Mouse (Mus musculus): ENCODE measurements around the gene Pou4f1. TPM values are rescaled to one million over a fixed set of nuclear protein-coding genes. Genes with fewer than 3 reads are reported as not detected.

Gene Pou4f1
- polyA plus RNA-seq, 1 experiment from 2014 or later = 99.6 TPM

- Histone ChIP-seq H3K4me2 (replicated peaks) (peak overlapping the region; percentile 77), H3K27me3 (peaks cover 81% of the 10 kb centered on the region), H3K27ac (replicated peaks) (peak overlapping the region; percentile 76), H3K36me3 (no peaks in the 10 kb centered on the region), H3K4me1 (peaks cover 29% of the 10 kb centered on the region), H3K4me3 (peak overlapping the region; percentile 63), H3K9me3 (no peaks in the 10 kb centered on the region), H3K9ac (replicated peaks) (peak overlapping the region; percentile 60; the same call in 1 of the 2 replicates)
- 1% methylated on average over 5 of the region's 5 CpGs for WGBS
- no peak for ATAC-seq (ENCODE audit: low FRiP score, low read depth)
Observed at GRCm38 (mm10) chr14:104464841-104465240, 3.0 kb downstream of the Pou4f1 start.

GRCm38 (mm10) chr14:104463631-104464250 lies 4.1 kb downstream of the Pou4f1 start:
- 3% methylated on average over 5 of the region's 5 CpGs for WGBS
- Histone ChIP-seq H3K27ac (replicated peaks) (0 out of 2 replicates have a peak overlapping the region, but pooled peaks have one; percentile 25), H3K4me3 (peak overlapping the region; percentile 25), H3K9me3 (no peaks in the 10 kb centered on the region), H3K27me3 (peaks cover 82% of the 10 kb centered on the region), H3K4me2 (replicated peaks) (peak overlapping the region; percentile 29), H3K36me3 (no peaks in the 10 kb centered on the region), H3K9ac (replicated peaks) (peak overlapping the region; percentile 11; the same call in 1 of the 2 replicates), H3K4me1 (peaks cover 29% of the 10 kb centered on the region)
- ATAC-seq (ENCODE audit: low FRiP score, low read depth) = no peak

- no peaks in the 10 kb centered on the region for H3K9me3 ChIP-seq
- H3K9ac ChIP-seq (replicated peaks) = no peak overlapping the region
- H3K4me2 ChIP-seq (replicated peaks) = peak overlapping the region; percentile 55; the same call in 1 of the 2 replicates
- no peaks in the 10 kb centered on the region for H3K36me3 ChIP-seq
- H3K27ac ChIP-seq (replicated peaks) = peak overlapping the region; percentile 39; the same call in 1 of the 2 replicates
- H3K4me3 ChIP-seq = no peak overlapping the region
- ATAC-seq (ENCODE audit: low FRiP score, low read depth) = no peak
- H3K27me3 ChIP-seq = peaks cover 77% of the 10 kb centered on the region
- 2% methylated on average over 10 of the region's 10 CpGs for WGBS
- peaks cover 20% of the 10 kb centered on the region for H3K4me1 ChIP-seq
Observed at GRCm38 (mm10) chr14:104461286-104462240, 6.2 kb downstream of the Pou4f1 start.

DNA sequence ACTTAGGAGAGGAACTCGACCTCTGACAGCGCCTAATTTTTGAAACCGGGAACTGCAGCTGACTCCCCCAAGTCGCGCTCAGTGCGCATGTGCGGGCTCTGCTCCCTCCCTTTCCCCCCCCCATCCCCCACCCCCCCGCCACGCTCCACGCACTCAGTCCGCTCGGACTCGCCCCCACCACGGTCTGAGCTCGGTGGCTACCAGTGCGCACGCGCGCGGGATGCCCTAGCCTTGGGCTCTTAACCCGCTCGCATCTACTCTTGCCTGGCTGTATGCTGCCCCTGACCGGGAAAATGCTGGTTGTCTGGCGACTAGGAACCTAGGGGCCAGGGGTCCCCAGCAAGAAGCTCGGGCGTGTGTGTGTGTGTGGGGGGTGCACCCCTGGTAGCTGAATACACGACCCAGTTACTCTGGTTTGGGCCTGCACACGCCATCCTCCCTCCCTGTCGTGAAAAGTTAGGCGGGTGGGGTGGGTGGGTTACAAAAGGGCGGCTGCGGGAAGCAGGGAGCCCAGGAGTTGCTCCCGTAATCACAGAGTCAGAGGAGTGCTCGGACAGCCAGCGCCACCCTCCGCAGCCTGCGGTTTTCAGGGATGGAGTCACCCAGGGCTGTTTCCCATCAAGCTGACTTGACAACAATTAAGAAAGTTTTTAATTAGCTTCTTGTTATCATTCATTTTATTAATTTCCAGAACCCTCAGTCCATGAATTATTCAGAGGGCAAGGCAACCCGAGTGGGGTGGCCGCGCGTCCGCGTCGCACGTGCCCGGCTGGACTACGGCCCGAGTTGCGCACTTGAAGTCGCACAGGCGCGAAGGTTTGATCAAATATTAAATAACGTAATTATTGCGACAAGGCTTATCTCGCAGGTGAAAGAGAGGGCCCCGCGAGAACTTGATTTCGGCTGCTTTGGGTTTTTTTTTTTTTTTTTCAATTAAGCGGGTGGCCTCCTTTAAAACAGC lies 7.2 kb downstream of the Pou4f1 start:
- WGBS = under 1% methylated on average over 58 of the region's 59 CpGs
- ATAC-seq (ENCODE audit: low FRiP score, low read depth) = peak; percentile 92
- H3K9me3 ChIP-seq = no peaks in the 10 kb centered on the region
- peak overlapping the region; percentile 35 for H3K4me3 ChIP-seq
- H3K4me1 ChIP-seq = peaks cover 15% of the 10 kb centered on the region
- H3K27me3 ChIP-seq = peaks cover 72% of the 10 kb centered on the region
- no peak overlapping the region; the same call in 1 of the 2 replicates for H3K9ac ChIP-seq (replicated peaks)
- peak overlapping the region; percentile 39; the same call in 1 of the 2 replicates for H3K27ac ChIP-seq (replicated peaks)
- H3K36me3 ChIP-seq = no peaks in the 10 kb centered on the region
- H3K4me2 ChIP-seq (replicated peaks) = peak overlapping the region; percentile 55

DNA sequence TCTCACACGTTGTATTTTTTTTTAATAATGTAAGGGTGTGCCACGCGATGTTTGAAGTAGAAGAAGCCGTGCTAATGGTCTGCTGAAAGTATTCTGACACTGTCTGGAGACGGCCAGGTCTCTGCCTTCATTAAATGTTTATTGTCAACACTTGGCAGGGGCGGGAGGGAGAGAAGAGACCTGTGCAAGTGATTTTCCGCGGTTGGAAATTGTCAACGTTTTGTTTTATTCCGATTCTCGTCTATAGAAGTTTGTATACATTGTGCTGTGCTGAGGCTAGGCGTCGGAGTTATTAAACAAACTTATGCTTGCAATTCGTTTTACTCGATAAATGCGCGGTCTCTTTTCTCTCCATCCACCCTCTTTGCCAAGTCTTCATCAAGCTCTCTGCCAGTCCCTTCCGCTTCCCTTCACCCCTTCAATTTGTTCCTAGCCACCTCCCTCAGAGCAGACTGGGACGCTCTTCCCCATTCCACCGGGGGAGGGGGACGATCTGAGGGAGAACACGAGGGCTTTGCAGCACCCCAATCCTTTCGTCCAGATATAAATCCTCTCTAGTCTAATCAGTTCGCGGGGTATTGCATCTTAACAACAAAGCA lies 8.2 kb downstream of the Pou4f1 start:
- 0 out of 2 replicates have a peak, but pooled peaks have one; percentile 23 for ATAC-seq (ENCODE audit: low FRiP score, low read depth)
- peaks cover 64% of the 10 kb centered on the region for H3K27me3 ChIP-seq
- H3K4me3 ChIP-seq = peak overlapping the region; percentile 27
- under 1% methylated on average over 25 of the region's 25 CpGs for WGBS
- H3K4me2 ChIP-seq (replicated peaks) = peak overlapping the region; percentile 55
- peaks cover 11% of the 10 kb centered on the region for H3K4me1 ChIP-seq
- H3K9ac ChIP-seq (replicated peaks) = no peak overlapping the region
- no peaks in the 10 kb centered on the region for H3K9me3 ChIP-seq
- H3K27ac ChIP-seq (replicated peaks) = peak overlapping the region; percentile 63
- H3K36me3 ChIP-seq = no peaks in the 10 kb centered on the region

DNA sequence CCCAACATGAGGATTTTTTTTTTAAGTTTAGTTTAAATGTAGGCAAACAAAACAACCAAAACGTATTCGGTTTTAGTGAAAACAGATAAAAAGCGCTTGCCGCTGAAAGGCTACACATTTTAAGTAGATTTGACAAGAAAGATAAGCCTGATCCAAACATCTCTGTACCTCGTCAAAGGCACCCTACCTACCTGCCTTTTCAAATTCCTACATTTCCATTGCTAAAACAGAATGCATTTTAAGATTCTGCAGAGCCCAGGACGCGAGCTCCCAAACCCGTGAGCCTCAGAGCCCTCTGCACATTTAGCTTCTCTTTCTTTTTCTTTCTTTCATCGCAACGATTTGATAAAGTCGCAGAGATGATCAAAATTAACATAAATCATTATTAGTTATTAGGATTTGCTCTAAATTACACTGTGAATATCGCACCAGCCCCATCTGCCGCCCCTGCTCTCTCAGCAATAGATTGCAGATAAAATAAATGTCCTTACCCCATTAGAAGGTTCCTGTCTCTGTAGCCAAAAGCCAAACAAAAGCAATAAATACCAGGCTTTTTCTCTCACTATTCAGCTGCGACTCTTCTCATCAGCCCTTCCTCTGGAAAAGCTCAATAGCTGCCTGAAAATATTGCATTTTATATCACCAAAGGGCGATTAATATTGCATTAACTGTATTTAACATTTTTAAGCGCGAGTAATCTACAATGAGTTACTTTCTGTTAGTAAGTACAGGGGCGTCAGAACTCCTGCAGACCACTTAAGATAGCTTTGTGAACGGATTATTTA lies 8.9 kb downstream of the Pou4f1 start:
- H3K4me2 ChIP-seq (replicated peaks) = peak overlapping the region; percentile 55
- no peaks in the 10 kb centered on the region for H3K9me3 ChIP-seq
- ATAC-seq (ENCODE audit: low FRiP score, low read depth) = no peak
- H3K4me3 ChIP-seq = peak overlapping the region; percentile 27
- H3K9ac ChIP-seq (replicated peaks) = 0 out of 2 replicates have a peak overlapping the region, but pooled peaks have one; percentile 20
- peaks cover 11% of the 10 kb centered on the region for H3K4me1 ChIP-seq
- peak overlapping the region; percentile 63 for H3K27ac ChIP-seq (replicated peaks)
- WGBS = under 1% methylated on average over 19 of the region's 19 CpGs
- H3K27me3 ChIP-seq = peaks cover 62% of the 10 kb centered on the region
- no peaks in the 10 kb centered on the region for H3K36me3 ChIP-seq

DNA sequence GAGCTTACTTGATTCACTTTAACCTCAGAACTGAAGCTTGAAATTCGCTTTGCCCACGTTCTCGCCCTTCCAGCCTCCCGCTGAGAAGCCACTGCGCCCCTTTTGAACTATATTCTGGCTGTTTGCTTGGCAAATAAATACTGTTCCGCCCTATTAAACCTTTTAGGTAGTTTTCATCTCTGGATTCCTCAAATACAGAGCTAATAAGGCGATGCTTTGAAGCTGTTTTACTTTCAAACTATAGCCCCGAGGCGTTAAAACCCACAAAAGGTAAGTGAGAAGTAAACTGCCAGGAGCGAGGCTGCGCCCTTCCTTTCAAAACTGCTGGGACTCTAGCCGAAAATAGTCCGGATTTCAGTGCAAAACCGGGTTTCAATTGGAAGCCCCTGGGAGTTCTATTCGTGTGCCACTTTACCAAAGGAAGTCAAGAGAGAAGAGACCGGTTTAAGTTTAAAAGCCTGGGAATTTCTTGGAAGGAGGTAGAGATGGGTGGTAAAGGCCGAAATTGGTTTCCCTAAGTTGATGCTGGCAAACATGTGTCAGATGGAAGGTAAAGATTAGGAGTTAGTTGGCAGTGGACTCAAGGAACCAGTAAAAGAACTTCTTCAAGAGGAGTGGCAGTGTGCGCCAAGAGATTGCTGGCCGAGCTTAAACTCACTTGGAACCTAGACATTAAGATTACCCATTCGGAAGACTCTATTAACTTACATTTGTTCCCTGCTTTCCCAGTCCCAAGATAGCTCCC lies 9.7 kb downstream of the Pou4f1 start:
- Histone ChIP-seq H3K27me3 (peaks cover 58% of the 10 kb centered on the region), H3K36me3 (no peaks in the 10 kb centered on the region), H3K4me1 (peaks cover 11% of the 10 kb centered on the region), H3K4me3 (peak overlapping the region; percentile 27), H3K9ac (replicated peaks) (0 out of 2 replicates have a peak overlapping the region, but pooled peaks have one; percentile 4), H3K27ac (replicated peaks) (peak overlapping the region; percentile 63), H3K4me2 (replicated peaks) (peak overlapping the region; percentile 30), H3K9me3 (no peaks in the 10 kb centered on the region)
- ATAC-seq (ENCODE audit: low FRiP score, low read depth) = no peak
- under 1% methylated on average over 20 of the region's 20 CpGs for WGBS

DNA sequence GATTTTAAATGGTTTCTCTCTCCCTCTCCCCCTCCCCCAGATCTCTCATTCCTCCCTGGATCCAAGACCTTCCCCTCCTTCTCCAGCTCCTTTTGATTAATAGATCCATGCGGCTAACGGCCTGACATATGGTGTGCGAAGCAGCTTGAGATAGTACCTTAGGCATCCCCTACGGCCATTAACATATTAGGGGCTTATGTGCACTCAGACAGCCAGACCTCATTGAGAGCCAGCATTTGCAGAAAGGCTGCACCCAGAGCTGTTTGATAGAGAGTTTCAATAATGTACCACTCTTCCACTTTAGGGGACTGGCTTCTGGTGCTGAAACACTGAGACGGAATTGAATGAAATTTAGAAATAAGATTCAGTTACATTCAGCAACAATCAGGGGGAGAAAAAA lies 10.8 kb downstream of the Pou4f1 start:
- Histone ChIP-seq H3K4me1 (peaks cover 11% of the 10 kb centered on the region), H3K9ac (replicated peaks) (no peak overlapping the region), H3K27me3 (peaks cover 62% of the 10 kb centered on the region), H3K4me3 (no peak overlapping the region), H3K36me3 (no peaks in the 10 kb centered on the region), H3K9me3 (no peaks in the 10 kb centered on the region), H3K4me2 (replicated peaks) (peak overlapping the region; percentile 13), H3K27ac (replicated peaks) (peak overlapping the region; percentile 63)
- WGBS = 2% methylated on average over 5 of the region's 5 CpGs
- peak; percentile 43; the same call in 1 of the 2 replicates for ATAC-seq (ENCODE audit: low FRiP score, low read depth)

GRCm38 (mm10) chr14:104453824-104454223 lies 14.0 kb downstream of the Pou4f1 start:
- no peaks in the 10 kb centered on the region for H3K9me3 ChIP-seq
- no peak overlapping the region for H3K4me2 ChIP-seq (replicated peaks)
- H3K4me3 ChIP-seq = no peak overlapping the region
- no peak for ATAC-seq (ENCODE audit: low FRiP score, low read depth)
- no peaks in the 10 kb centered on the region for H3K4me1 ChIP-seq
- WGBS = 15% methylated on average over 4 of the region's 4 CpGs
- no peaks in the 10 kb centered on the region for H3K36me3 ChIP-seq
- H3K27me3 ChIP-seq = peaks cover 49% of the 10 kb centered on the region
- H3K9ac ChIP-seq (replicated peaks) = no peak overlapping the region
- H3K27ac ChIP-seq (replicated peaks) = no peak overlapping the region

DNA sequence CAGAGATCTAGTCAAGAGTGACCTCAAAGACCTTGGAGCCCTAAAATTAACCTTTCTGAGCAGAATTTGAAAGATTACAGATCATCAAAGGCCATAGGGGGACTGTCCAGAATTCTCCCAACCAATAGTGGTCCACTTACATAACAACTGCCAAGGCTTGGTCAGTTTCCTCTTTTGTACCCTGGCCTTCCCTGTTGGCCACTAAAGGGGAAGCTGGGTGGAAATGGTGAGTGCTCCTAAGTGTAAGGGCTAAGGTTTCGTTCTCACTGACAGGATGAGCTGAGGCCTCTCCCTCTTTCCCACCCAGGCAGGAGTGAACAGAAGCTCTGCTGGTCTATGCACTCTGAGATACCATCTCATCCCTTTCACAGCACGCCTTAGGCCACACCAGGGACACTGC lies 33.5 kb downstream of the Pou4f1 start:
- Histone ChIP-seq H3K36me3 (no peaks in the 10 kb centered on the region), H3K4me1 (no peaks in the 10 kb centered on the region), H3K4me3 (no peak overlapping the region), H3K9me3 (no peaks in the 10 kb centered on the region), H3K27ac (replicated peaks) (no peak overlapping the region), H3K27me3 (no peaks in the 10 kb centered on the region), H3K4me2 (replicated peaks) (no peak overlapping the region), H3K9ac (replicated peaks) (no peak overlapping the region)
- 84% methylated on average over 2 of the region's 2 CpGs for WGBS
- ATAC-seq (ENCODE audit: low FRiP score, low read depth) = no peak
